Mouse (Mus musculus): ENCODE data around the gene Gm2075. TPM values are rescaled to one million over a fixed set of nuclear protein-coding genes. Genes with fewer than 3 reads are reported as not detected.
"Not testable (repeated sequence)": the region's sequence is repeated elsewhere in the genome, so short reads cannot be mapped to it uniquely, and the experiment has no call there.

Gm2075 gene
- not detected for polyA plus RNA-seq (2017; shearing (Covaris generic))

DNA sequence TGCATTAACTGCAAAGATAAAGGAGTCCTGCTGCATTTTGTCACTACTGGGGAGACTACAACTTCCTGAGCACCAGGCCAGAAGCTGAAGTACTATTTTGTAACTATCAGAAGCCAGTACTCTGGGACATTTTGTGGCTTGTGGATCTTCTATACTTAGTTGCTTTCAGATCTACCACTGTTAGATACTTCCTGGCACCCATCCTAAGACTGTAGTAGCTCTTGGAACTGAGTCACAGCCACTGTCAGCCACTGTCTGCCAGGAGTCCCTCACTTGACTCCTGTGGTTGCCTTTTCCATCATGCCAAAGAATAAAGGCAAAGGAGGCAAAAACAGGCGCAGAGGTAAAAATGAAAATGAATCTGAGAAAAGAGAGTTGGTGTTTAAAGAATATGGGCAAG is at the start of gene Gm2075:
Gm2075 (plus strand) TSS at position 301 of the 400 bp plus-strand sequence.
- not testable (repeated sequence) for ATAC-seq

DNA sequence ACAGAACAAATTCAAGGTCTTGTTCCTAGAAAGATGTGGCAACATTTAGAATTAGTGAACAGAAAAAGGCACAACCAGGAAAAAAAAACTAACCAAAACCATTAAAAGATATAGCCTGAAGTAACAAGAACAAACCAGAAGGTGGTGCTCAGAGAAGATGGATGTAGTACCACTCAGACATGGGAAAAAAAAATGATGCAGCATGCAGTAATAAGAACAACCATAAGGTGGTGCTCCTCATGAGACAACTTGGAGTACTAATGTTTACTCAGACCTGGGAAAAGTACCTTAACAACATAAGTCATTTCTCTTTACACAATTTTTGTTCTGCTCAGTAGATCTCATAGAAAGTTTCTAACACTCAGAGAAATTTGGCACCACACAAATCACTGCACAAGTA is 27.6 kb upstream of the Gm2075 start:
- not testable (repeated sequence) for ATAC-seq

GRCm38 (mm10) chr12:88004118-88004517 is 7.5 kb upstream of the Gm2075 start:
- ATAC-seq: not testable (repeated sequence)

GRCm38 (mm10) chr12:88018671-88019070 is 7.0 kb downstream of the Gm2075 start, which contains the start of gene Gm6803:
Gene Gm6803, minus strand, starts transcription at chr12:88018771.
- ATAC-seq: not testable (repeated sequence)

DNA sequence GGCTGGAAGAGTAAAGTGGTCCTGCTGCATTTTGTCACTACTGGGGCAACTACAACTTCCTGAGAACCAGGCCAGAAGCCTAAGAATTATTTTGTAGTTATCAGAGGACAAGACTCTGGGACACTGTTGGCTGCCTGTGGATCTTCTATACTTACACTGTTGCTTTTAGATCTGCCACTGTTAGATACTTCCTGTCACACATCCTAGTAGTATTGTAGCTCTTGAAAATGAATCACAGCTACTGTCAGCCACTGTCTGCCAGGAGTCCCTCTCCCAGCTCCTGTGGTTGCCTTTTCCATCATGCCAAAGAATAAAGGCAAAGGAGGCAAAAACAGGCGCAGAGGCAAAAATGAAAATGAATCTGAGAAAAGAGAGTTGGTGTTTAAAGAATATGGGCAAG is 15.1 kb downstream of the Gm2075 start, which contains the start of gene Gm2056:
Gm2056 (plus strand) TSS at position 301 of the 400 bp plus-strand sequence.
- not testable (repeated sequence) for ATAC-seq

- ATAC-seq: not testable (repeated sequence)
Measured at GRCm38 (mm10) chr12:88032250-88032649, 20.6 kb downstream of the Gm2075 start.

GRCm38 (mm10) chr12:88039062-88039461 is 27.4 kb downstream of the Gm2075 start:
- not testable (repeated sequence) for ATAC-seq

- not testable (repeated sequence) for ATAC-seq
Measured at GRCm38 (mm10) chr12:88039703-88040102, 28.1 kb downstream of the Gm2075 start.

GRCm38 (mm10) chr12:88045226-88045625 is 33.6 kb downstream of the Gm2075 start:
- not testable (repeated sequence) for ATAC-seq

Other genes starting within 250 kb of the Gm2075 start
- under 1 TPM in 1 of 2 experiments, not detected in 1; 0.34 TPM for gene Gm21319, start 236.1 kb upstream of the Gm2075 start, polyA plus RNA-seq (2017; shearing (Covaris generic))
- not detected for gene Gm21936, start 216.3 kb upstream of the Gm2075 start, polyA plus RNA-seq (2017; shearing (Covaris generic))
- gene BB287469, start 195.3 kb upstream of the Gm2075 start, polyA plus RNA-seq (2017; shearing (Covaris generic)): not detected
- gene Gm2001, start 169.5 kb upstream of the Gm2075 start, polyA plus RNA-seq (2017; shearing (Covaris generic)): not detected
- not detected for gene Gm2016, start 137.8 kb upstream of the Gm2075 start, polyA plus RNA-seq (2017; shearing (Covaris generic))
- not detected for gene Gm2022, start 116.5 kb upstream of the Gm2075 start, polyA plus RNA-seq (2017; shearing (Covaris generic))
- gene Gm2035, start 92.0 kb upstream of the Gm2075 start, polyA plus RNA-seq (2017; shearing (Covaris generic)): not detected
- gene Gm2042, start 57.8 kb upstream of the Gm2075 start, polyA plus RNA-seq (2017; shearing (Covaris generic)): not detected
- gene Gm6803, start 6.9 kb downstream of the Gm2075 start, polyA plus RNA-seq (2017; shearing (Covaris generic)): not detected
- not detected for gene Gm2056, start 15.2 kb downstream of the Gm2075 start, polyA plus RNA-seq (2017; shearing (Covaris generic))
- gene Gm16368, start 71.8 kb downstream of the Gm2075 start, polyA plus RNA-seq (2017; shearing (Covaris generic)): not detected
- not detected for gene Gm10436, start 170.3 kb downstream of the Gm2075 start, polyA plus RNA-seq (2017; shearing (Covaris generic))
- gene Gm8332, start 238.3 kb downstream of the Gm2075 start, polyA plus RNA-seq (2017; shearing (Covaris generic)): not detected

Measured in CD4-positive, CD25-positive, alpha-beta regulatory T cell, adult 4 months (primary cell).